Mouse (Mus musculus) CH12.LX (cell line): ENCODE measurements around the gene Phf20.

Experiments used
- CTCF ChIP-seq, 2 experiments: IDR thresholded peaks in 1 of 2; conservative IDR thresholded peaks in 1 of 2; 2 replicates each; pipeline ENCODE4 v1.5.1; 2011 to 2012; ENCODE audit warnings: low read depth in 2 of 2, low read length in 2 of 2, improper control_type of control experiment in 1 of 2, inconsistent platforms in 1 of 2, mild to moderate bottlenecking in 1 of 2, moderate library complexity in 1 of 2
- HCFC1 ChIP-seq: IDR thresholded peaks from 2 replicates; pipeline ENCODE4 v1.6.1; 2012; ENCODE audit warnings: low read depth, mild to moderate bottlenecking, inconsistent platforms, low read length, improper control_type of control experiment
- IRF4 ChIP-seq: IDR thresholded peaks from 2 replicates; pipeline ENCODE4 v1.6.1; 2014; ENCODE audit warnings: low read depth, mild to moderate bottlenecking, inconsistent platforms, low read length, improper control_type of control experiment
- MAZ ChIP-seq: IDR thresholded peaks from 2 replicates; pipeline ENCODE4 v1.6.1; 2012; ENCODE audit warnings: low read depth, mild to moderate bottlenecking, inconsistent platforms, low read length, improper control_type of control experiment, moderate library complexity
- MYC ChIP-seq: IDR thresholded peaks from 2 replicates; pipeline ENCODE4 v1.6.1; 2011; ENCODE audit warnings: low read depth, mild to moderate bottlenecking, improper control_type of control experiment, low read length
- POLR2A ChIP-seq: IDR thresholded peaks from 2 replicates; pipeline ENCODE4 v1.6.1; 2011; ENCODE audit warnings: low read depth, mild to moderate bottlenecking, improper control_type of control experiment, low read length
- POLR2AphosphoS2 ChIP-seq: IDR thresholded peaks from 2 replicates; pipeline ENCODE4 v1.6.1; 2011; ENCODE audit warnings: low read depth, low read length, improper control_type of control experiment
- RCOR1 ChIP-seq: conservative IDR thresholded peaks from 2 replicates; pipeline ENCODE4 v1.6.1; 2012; ENCODE audit warnings: low read depth, mild to moderate bottlenecking, inconsistent platforms, low read length, improper control_type of control experiment

DNA sequence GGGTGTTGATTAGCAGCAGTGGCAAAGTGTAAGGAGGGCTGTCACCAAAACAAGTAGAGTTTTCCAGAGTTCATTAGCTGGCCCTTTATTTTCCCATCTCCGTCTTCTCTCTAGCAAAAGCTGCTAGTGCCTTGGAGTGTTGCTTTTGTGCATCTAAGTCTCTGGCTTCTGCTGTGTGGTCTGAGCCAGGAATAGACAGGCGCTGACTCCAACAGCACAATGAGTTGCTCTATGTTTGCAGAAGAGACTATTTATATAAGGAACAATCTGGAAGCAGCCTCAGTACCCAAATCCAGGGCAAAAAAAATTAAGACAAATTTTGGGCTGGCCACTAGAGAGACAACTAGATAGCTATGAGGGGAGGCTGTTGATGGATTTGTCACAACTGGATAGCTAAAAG lies 45.4 kb downstream of the Phf20 start:
- no peak for TF ChIP-seq CTCF (conservative IDR thresholded peaks at IDR 0.05 in 1 of 2, IDR thresholded peaks at IDR 0.05 in 1 of 2; ENCODE audit: low read depth in 2 of 2, low read length in 2 of 2)
- TF ChIP-seq RCOR1: no peak
- no peak for TF ChIP-seq POLR2AphosphoS2
- TF ChIP-seq HCFC1: no peak
- no peak for TF ChIP-seq IRF4
- no peak for TF ChIP-seq MYC
- TF ChIP-seq POLR2A: no peak
- no peak for TF ChIP-seq MAZ
